Mouse (Mus musculus): ENCODE measurements around the gene Stk39. TPM values are rescaled to one million over a fixed set of nuclear protein-coding genes. Genes with fewer than 3 reads are reported as not detected.

The Stk39 gene
- polyA plus RNA-seq, 1 experiment from 2014 or later, result 24.0 TPM

- Histone ChIP-seq H3K27ac (ENCODE audit: low read depth, low read length) (no peak overlapping the region; the same call in 1 of the 2 replicates), H3K4me1 (ENCODE audit: control insufficient read depth, insufficient read depth, low read length) (peaks cover 10% of the 10 kb centered on the region), H3K9ac (ENCODE audit: low read length) (no peak overlapping the region), H3K27me3 (replicated peaks; ENCODE audit: control insufficient read depth, insufficient read depth, low read length) (no peaks in the 10 kb centered on the region), H3K9me3 (replicated peaks; ENCODE audit: control insufficient read depth, low read length) (no peaks in the 10 kb centered on the region), H3K4me2 (ENCODE audit: low read length) (no peak overlapping the region), H3K36me3 (ENCODE audit: control insufficient read depth, insufficient read depth, low read length) (no peaks in the 10 kb centered on the region), H3K4me3 (ENCODE audit: low read depth, low read length) (no peak overlapping the region)
- 84% methylated on average over 19 of the region's 19 CpGs for WGBS
- ATAC-seq (no peak), DNase-seq (ENCODE audit: low spot score) (no peak)
Measured at GRCm38 (mm10) chr2:68465266-68466123, 6.6 kb downstream of the Stk39 start.

GRCm38 (mm10) chr2:68464456-68464855 lies 7.6 kb downstream of the Stk39 start:
- WGBS, result 95% methylated on average over 4 of the region's 4 CpGs
- ATAC-seq (no peak), DNase-seq (ENCODE audit: low spot score) (no peak)

GRCm38 (mm10) chr2:68463801-68464200 lies 8.3 kb downstream of the Stk39 start:
- DNase-seq (ENCODE audit: low spot score) (no peak), ATAC-seq (no peak)
- Histone ChIP-seq H3K27me3 (replicated peaks; ENCODE audit: control insufficient read depth, insufficient read depth, low read length) (no peaks in the 10 kb centered on the region), H3K36me3 (ENCODE audit: control insufficient read depth, insufficient read depth, low read length) (no peaks in the 10 kb centered on the region), H3K4me2 (ENCODE audit: low read length) (no peak overlapping the region), H3K27ac (ENCODE audit: low read depth, low read length) (no peak overlapping the region), H3K4me1 (ENCODE audit: control insufficient read depth, insufficient read depth, low read length) (peaks cover 5% of the 10 kb centered on the region), H3K4me3 (ENCODE audit: low read depth, low read length) (no peak overlapping the region), H3K9me3 (replicated peaks; ENCODE audit: control insufficient read depth, low read length) (no peaks in the 10 kb centered on the region), H3K9ac (ENCODE audit: low read length) (no peak overlapping the region)
- WGBS, result 83% methylated on average over 4 of the region's 4 CpGs

More at GRCm38 (mm10) chr2:68464456-68464855, 7.6 kb downstream of the Stk39 start:
- no peaks in the 10 kb centered on the region for H3K27me3 ChIP-seq (replicated peaks; ENCODE audit: control insufficient read depth, insufficient read depth, low read length)
- no peaks in the 10 kb centered on the region for H3K9me3 ChIP-seq (replicated peaks; ENCODE audit: control insufficient read depth, low read length)
- H3K36me3 ChIP-seq (ENCODE audit: control insufficient read depth, insufficient read depth, low read length), result no peaks in the 10 kb centered on the region
- H3K4me2 ChIP-seq (ENCODE audit: low read length), result no peak overlapping the region
- H3K9ac ChIP-seq (ENCODE audit: low read length), result no peak overlapping the region
- no peak overlapping the region for H3K4me3 ChIP-seq (ENCODE audit: low read depth, low read length)
- H3K4me1 ChIP-seq (ENCODE audit: control insufficient read depth, insufficient read depth, low read length), result peaks cover 7% of the 10 kb centered on the region
- no peak overlapping the region for H3K27ac ChIP-seq (ENCODE audit: low read depth, low read length)

GRCm38 (mm10) chr2:68458115-68458514 lies 14.0 kb downstream of the Stk39 start:
- Histone ChIP-seq H3K9me3 (replicated peaks; ENCODE audit: control insufficient read depth, low read length) (no peaks in the 10 kb centered on the region), H3K36me3 (ENCODE audit: control insufficient read depth, insufficient read depth, low read length) (no peaks in the 10 kb centered on the region), H3K27ac (ENCODE audit: low read depth, low read length) (no peak overlapping the region), H3K4me3 (ENCODE audit: low read depth, low read length) (no peak overlapping the region), H3K4me2 (ENCODE audit: low read length) (no peak overlapping the region), H3K4me1 (ENCODE audit: control insufficient read depth, insufficient read depth, low read length) (no peaks in the 10 kb centered on the region), H3K27me3 (replicated peaks; ENCODE audit: control insufficient read depth, insufficient read depth, low read length) (no peaks in the 10 kb centered on the region), H3K9ac (ENCODE audit: low read length) (no peak overlapping the region)
- DNase-seq (ENCODE audit: low spot score), result no peak
- WGBS, result 93% methylated on average over 5 of the region's 5 CpGs
- ATAC-seq, result no peak

- H3K27me3 ChIP-seq (replicated peaks; ENCODE audit: control insufficient read depth, insufficient read depth, low read length), result no peaks in the 10 kb centered on the region
Measured at GRCm38 (mm10) chr2:68457455-68458032, 14.5 kb downstream of the Stk39 start.

GRCm38 (mm10) chr2:68456899-68457298 lies 15.2 kb downstream of the Stk39 start:
- DNase-seq (ENCODE audit: low spot score) (no peak), ATAC-seq (no peak)
- H3K4me2 ChIP-seq (ENCODE audit: low read length), result no peak overlapping the region
- no peaks in the 10 kb centered on the region for H3K27me3 ChIP-seq (replicated peaks; ENCODE audit: control insufficient read depth, insufficient read depth, low read length)
- H3K4me1 ChIP-seq (ENCODE audit: control insufficient read depth, insufficient read depth, low read length), result no peaks in the 10 kb centered on the region
- H3K9me3 ChIP-seq (replicated peaks; ENCODE audit: control insufficient read depth, low read length), result no peaks in the 10 kb centered on the region
- no peak overlapping the region for H3K4me3 ChIP-seq (ENCODE audit: low read depth, low read length)
- no peaks in the 10 kb centered on the region for H3K36me3 ChIP-seq (ENCODE audit: control insufficient read depth, insufficient read depth, low read length)
- H3K27ac ChIP-seq (ENCODE audit: low read depth, low read length), result no peak overlapping the region
- 84% methylated on average over 6 of the region's 6 CpGs for WGBS
- H3K9ac ChIP-seq (ENCODE audit: low read length), result no peak overlapping the region

More at GRCm38 (mm10) chr2:68457455-68458032, 14.5 kb downstream of the Stk39 start:
- no peaks in the 10 kb centered on the region for H3K36me3 ChIP-seq (ENCODE audit: control insufficient read depth, insufficient read depth, low read length)
- ATAC-seq (no peak), DNase-seq (ENCODE audit: low spot score) (no peak)
- H3K9ac ChIP-seq (ENCODE audit: low read length), result no peak overlapping the region
- no peaks in the 10 kb centered on the region for H3K9me3 ChIP-seq (replicated peaks; ENCODE audit: control insufficient read depth, low read length)
- H3K4me1 ChIP-seq (ENCODE audit: control insufficient read depth, insufficient read depth, low read length), result no peaks in the 10 kb centered on the region
- WGBS, result 85% methylated on average over 6 of the region's 6 CpGs
- no peak overlapping the region for H3K4me3 ChIP-seq (ENCODE audit: low read depth, low read length)
- no peak overlapping the region for H3K4me2 ChIP-seq (ENCODE audit: low read length)
- no peak overlapping the region for H3K27ac ChIP-seq (ENCODE audit: low read depth, low read length)

GRCm38 (mm10) chr2:68452379-68452778 lies 19.7 kb downstream of the Stk39 start:
- no peaks in the 10 kb centered on the region for H3K36me3 ChIP-seq (ENCODE audit: control insufficient read depth, insufficient read depth, low read length)
- ATAC-seq (no peak), DNase-seq (ENCODE audit: low spot score) (no peak)
- H3K27me3 ChIP-seq (replicated peaks; ENCODE audit: control insufficient read depth, insufficient read depth, low read length), result no peaks in the 10 kb centered on the region
- H3K4me2 ChIP-seq (ENCODE audit: low read length), result no peak overlapping the region
- WGBS, result 87% methylated on average over 4 of the region's 4 CpGs
- no peaks in the 10 kb centered on the region for H3K9me3 ChIP-seq (replicated peaks; ENCODE audit: control insufficient read depth, low read length)
- H3K4me3 ChIP-seq (ENCODE audit: low read depth, low read length), result no peak overlapping the region
- H3K4me1 ChIP-seq (ENCODE audit: control insufficient read depth, insufficient read depth, low read length), result no peaks in the 10 kb centered on the region
- no peak overlapping the region for H3K27ac ChIP-seq (ENCODE audit: low read depth, low read length)
- H3K9ac ChIP-seq (ENCODE audit: low read length), result no peak overlapping the region

- H3K4me2 ChIP-seq (ENCODE audit: low read length), result no peak overlapping the region
- no peak overlapping the region for H3K4me3 ChIP-seq (ENCODE audit: low read depth, low read length)
- 96% methylated on average over 10 of the region's 10 CpGs for WGBS
- no peak for DNase-seq (ENCODE audit: low spot score)
- no peaks in the 10 kb centered on the region for H3K4me1 ChIP-seq (ENCODE audit: control insufficient read depth, insufficient read depth, low read length)
- H3K9me3 ChIP-seq (replicated peaks; ENCODE audit: control insufficient read depth, low read length), result no peaks in the 10 kb centered on the region
- H3K36me3 ChIP-seq (ENCODE audit: control insufficient read depth, insufficient read depth, low read length), result no peaks in the 10 kb centered on the region
- H3K27me3 ChIP-seq (replicated peaks; ENCODE audit: control insufficient read depth, insufficient read depth, low read length), result no peaks in the 10 kb centered on the region
- H3K27ac ChIP-seq (ENCODE audit: low read depth, low read length), result no peak overlapping the region
- no peak overlapping the region for H3K9ac ChIP-seq (ENCODE audit: low read length)
- ATAC-seq, result no peak
Measured at GRCm38 (mm10) chr2:68448035-68448434, 24.0 kb downstream of the Stk39 start.

GRCm38 (mm10) chr2:68443141-68443540 lies 28.9 kb downstream of the Stk39 start:
- Histone ChIP-seq H3K27me3 (replicated peaks; ENCODE audit: control insufficient read depth, insufficient read depth, low read length) (no peaks in the 10 kb centered on the region), H3K9me3 (replicated peaks; ENCODE audit: control insufficient read depth, low read length) (no peaks in the 10 kb centered on the region), H3K9ac (ENCODE audit: low read length) (no peak overlapping the region), H3K4me2 (ENCODE audit: low read length) (no peak overlapping the region), H3K27ac (ENCODE audit: low read depth, low read length) (no peak overlapping the region), H3K4me1 (ENCODE audit: control insufficient read depth, insufficient read depth, low read length) (peaks cover 9% of the 10 kb centered on the region), H3K36me3 (ENCODE audit: control insufficient read depth, insufficient read depth, low read length) (no peaks in the 10 kb centered on the region), H3K4me3 (ENCODE audit: low read depth, low read length) (no peak overlapping the region)
- DNase-seq (ENCODE audit: low spot score) (no peak), ATAC-seq (no peak)
- 59% methylated on average over 6 of the region's 6 CpGs for WGBS

Data from forebrain, embryonic 14.5 days (tissue).